Mouse (Mus musculus) stomach, embryonic 14.5 days (tissue): ENCODE results near the gene Abcc2. TPM values are rescaled to one million over a fixed set of nuclear protein-coding genes. Genes with fewer than 3 reads are reported as not detected.

Experiments used
- ATAC-seq: fragments of 200-750 bp; cut with Nextera tagmentation; 2 replicates; pipeline ENCODE4 v1.8.0; 2017; ENCODE audit warnings: low read depth, moderate TSS enrichment; ENCODE audit not compliant: insufficient number of reproducible peaks, insufficient read depth, low FRiP score
- H3K27ac ChIP-seq: fragments of 300-500 bp; sonication (generic); 2 replicates; pipeline ENCODE4 v1.5.1; 2014; ENCODE audit warnings: mild to moderate bottlenecking, low read length, moderate library complexity, mixed read lengths
- H3K27me3 ChIP-seq: fragments of 300-500 bp; sonication (generic); 2 replicates; pipeline ENCODE4 v1.6.1; 2014; ENCODE audit warnings: low read length, control low read depth, mixed read lengths; ENCODE audit not compliant: control insufficient read depth, insufficient read depth
- H3K36me3 ChIP-seq: fragments of 300-500 bp; sonication (generic); 2 replicates; pipeline ENCODE4 v1.6.1; 2014; ENCODE audit warnings: mild to moderate bottlenecking, control low read depth, low read length, moderate library complexity, mixed read lengths; ENCODE audit not compliant: control insufficient read depth, insufficient read depth
- H3K4me1 ChIP-seq: fragments of 300-500 bp; sonication (generic); 2 replicates; pipeline ENCODE4 v1.6.1; 2014; ENCODE audit warnings: low read length, control low read depth, mixed read lengths; ENCODE audit not compliant: control insufficient read depth, insufficient read depth
- H3K4me2 ChIP-seq: fragments of 300-500 bp; sonication (generic); replicated peaks from 2 replicates; pipeline ENCODE4 v1.6.1; 2014; ENCODE audit warnings: low read depth, low read length, control low read depth
- H3K4me3 ChIP-seq: fragments of 300-500 bp; sonication (generic); 2 replicates; pipeline ENCODE4 v1.5.1; 2014; ENCODE audit warnings: low read depth, low read length, control low read depth
- H3K9ac ChIP-seq: fragments of 300-500 bp; sonication (generic); replicated peaks from 2 replicates; pipeline ENCODE4 v1.6.1; 2014; ENCODE audit warnings: low read depth, mild to moderate bottlenecking, control low read depth, low read length, moderate library complexity, mixed read lengths
- H3K9me3 ChIP-seq: fragments of 300-500 bp; sonication (generic); 2 replicates; pipeline ENCODE4 v1.6.1; 2016; ENCODE audit warnings: low read depth, low read length, control low read depth; ENCODE audit not compliant: control insufficient read depth
- WGBS: fragments of 180-500 bp; shearing (Covaris S2); extraction: QIAGEN DNeasy Blood & Tissue Kit; methylation state at CpG from one replicate; pipeline ENCODE4 v1.1.7; 2014; 5-methylcytosine and 5-hydroxymethylcytosine counted together
- polyA plus RNA-seq: library from polyadenylated mRNA; unstranded; fragments of >200 nt; fragmentation: Nextera tagmentation; extraction: Ambion mirVana; gene quantifications from 2 replicates; pipeline ENCODE4 v1.2.1, GENCODE M21; 2014

Gene Abcc2
- polyA plus RNA-seq, 1 experiment from 2014 or later: 0.13 TPM

- Histone ChIP-seq H3K4me1 (no peaks in the 10 kb centered on the region), H3K27me3 (no peaks in the 10 kb centered on the region), H3K9ac (no peak overlapping the region), H3K9me3 (no peaks in the 10 kb centered on the region), H3K36me3 (no peaks in the 10 kb centered on the region), H3K27ac (no peak overlapping the region), H3K4me3 (no peak overlapping the region), H3K4me2 (no peak overlapping the region)
- no peak for ATAC-seq
- 68% methylated on average over 7 of the region's 7 CpGs for WGBS
These were observed 7.8 kb downstream of the Abcc2 start for GRCm38 (mm10) chr19:43789817-43790216.

GRCm38 (mm10) chr19:43792537-43792936, 10.5 kb downstream of the Abcc2 start:
- ATAC-seq: no peak
- Histone ChIP-seq H3K4me2 (no peak overlapping the region), H3K9me3 (no peaks in the 10 kb centered on the region), H3K4me1 (no peaks in the 10 kb centered on the region), H3K9ac (no peak overlapping the region), H3K36me3 (no peaks in the 10 kb centered on the region), H3K4me3 (no peak overlapping the region), H3K27ac (no peak overlapping the region), H3K27me3 (no peaks in the 10 kb centered on the region)
- 83% methylated on average over 4 of the region's 4 CpGs for WGBS

- H3K4me2 ChIP-seq: no peak overlapping the region
- H3K9me3 ChIP-seq: no peaks in the 10 kb centered on the region
- H3K9ac ChIP-seq: no peak overlapping the region
- WGBS: 88% methylated on average over 1 of the region's 1 CpGs
- no peak overlapping the region for H3K27ac ChIP-seq
- H3K36me3 ChIP-seq: no peaks in the 10 kb centered on the region
- no peaks in the 10 kb centered on the region for H3K4me1 ChIP-seq
- no peak overlapping the region for H3K4me3 ChIP-seq
- H3K27me3 ChIP-seq: no peaks in the 10 kb centered on the region
- ATAC-seq: no peak
These were observed 12.0 kb downstream of the Abcc2 start for GRCm38 (mm10) chr19:43793951-43794350.

GRCm38 (mm10) chr19:43795511-43795910, 13.5 kb downstream of the Abcc2 start:
- Histone ChIP-seq H3K27ac (no peak overlapping the region), H3K4me2 (no peak overlapping the region), H3K4me1 (no peaks in the 10 kb centered on the region), H3K9ac (no peak overlapping the region), H3K27me3 (no peaks in the 10 kb centered on the region), H3K36me3 (no peaks in the 10 kb centered on the region), H3K4me3 (no peak overlapping the region), H3K9me3 (no peaks in the 10 kb centered on the region)
- 65% methylated on average over 8 of the region's 8 CpGs for WGBS
- no peak for ATAC-seq

- no peak overlapping the region for H3K9ac ChIP-seq
- H3K4me3 ChIP-seq: no peak overlapping the region
- no peaks in the 10 kb centered on the region for H3K9me3 ChIP-seq
- WGBS: 70% methylated on average over 5 of the region's 5 CpGs
- no peaks in the 10 kb centered on the region for H3K4me1 ChIP-seq
- H3K27me3 ChIP-seq: no peaks in the 10 kb centered on the region
- ATAC-seq: no peak
- H3K36me3 ChIP-seq: no peaks in the 10 kb centered on the region
- H3K27ac ChIP-seq: no peak overlapping the region
- H3K4me2 ChIP-seq: no peak overlapping the region
These were observed 15.2 kb downstream of the Abcc2 start for GRCm38 (mm10) chr19:43797216-43797615.

- Histone ChIP-seq H3K36me3 (no peaks in the 10 kb centered on the region), H3K4me3 (no peak overlapping the region), H3K4me2 (no peak overlapping the region), H3K4me1 (no peaks in the 10 kb centered on the region), H3K27me3 (no peaks in the 10 kb centered on the region), H3K9ac (no peak overlapping the region), H3K9me3 (no peaks in the 10 kb centered on the region), H3K27ac (no peak overlapping the region)
- 82% methylated on average over 9 of the region's 9 CpGs for WGBS
- ATAC-seq: no peak
These were observed 19.5 kb downstream of the Abcc2 start for GRCm38 (mm10) chr19:43801427-43802051.

- no peak overlapping the region for H3K9ac ChIP-seq
- WGBS: 78% methylated on average over 10 of the region's 10 CpGs
- H3K4me1 ChIP-seq: no peaks in the 10 kb centered on the region
- no peak overlapping the region for H3K4me3 ChIP-seq
- H3K27ac ChIP-seq: no peak overlapping the region
- H3K4me2 ChIP-seq: no peak overlapping the region
- no peaks in the 10 kb centered on the region for H3K9me3 ChIP-seq
- no peaks in the 10 kb centered on the region for H3K36me3 ChIP-seq
- no peaks in the 10 kb centered on the region for H3K27me3 ChIP-seq
- no peak for ATAC-seq
These were observed 21.9 kb downstream of the Abcc2 start for GRCm38 (mm10) chr19:43803866-43804265.

GRCm38 (mm10) chr19:43809331-43809730, 27.3 kb downstream of the Abcc2 start:
- H3K27me3 ChIP-seq: no peaks in the 10 kb centered on the region
- H3K4me2 ChIP-seq: no peak overlapping the region
- ATAC-seq: no peak
- H3K4me3 ChIP-seq: no peak overlapping the region
- no peaks in the 10 kb centered on the region for H3K4me1 ChIP-seq
- no peaks in the 10 kb centered on the region for H3K9me3 ChIP-seq
- no peaks in the 10 kb centered on the region for H3K36me3 ChIP-seq
- 48% methylated on average over 4 of the region's 4 CpGs for WGBS
- no peak overlapping the region for H3K27ac ChIP-seq
- H3K9ac ChIP-seq: no peak overlapping the region

GRCm38 (mm10) chr19:43811419-43811818, 29.4 kb downstream of the Abcc2 start:
- Histone ChIP-seq H3K27ac (no peak overlapping the region), H3K9me3 (no peaks in the 10 kb centered on the region), H3K36me3 (no peaks in the 10 kb centered on the region), H3K4me2 (no peak overlapping the region), H3K4me1 (peaks cover 6% of the 10 kb centered on the region; the same call in 1 of the 2 replicates), H3K27me3 (no peaks in the 10 kb centered on the region), H3K4me3 (no peak overlapping the region), H3K9ac (no peak overlapping the region)
- WGBS: 76% methylated on average over 4 of the region's 4 CpGs
- ATAC-seq: no peak
